Mouse (Mus musculus) kidney, adult 2 months (tissue): ENCODE data around the gene Ctdspl. TPM values are rescaled to one million over a fixed set of nuclear protein-coding genes. Genes with fewer than 3 reads are reported as not detected.
A peak's percentile ranks its signal among the peaks of the same experiment; 100 is the strongest.

Experiments
- DNase-seq: peaks from one replicate; pipeline ENCODE4 v3.0.0; 2021
- H3K27ac ChIP-seq: fragments of 200-500 bp; 2 replicates; pipeline ENCODE4 v1.5.1; 2012; ENCODE audit warnings: low read depth, low read length, control low read depth, inconsistent platforms; ENCODE audit not compliant: insufficient read depth
- H3K27me3 ChIP-seq: fragments of 200-500 bp; replicated peaks from 2 replicates; pipeline ENCODE4 v1.6.1; 2012; ENCODE audit warnings: mild to moderate bottlenecking, moderate library complexity, low read length, inconsistent platforms; ENCODE audit not compliant: control insufficient read depth, insufficient read depth
- H3K36me3 ChIP-seq: fragments of 200-500 bp; 2 replicates; pipeline ENCODE4 v1.6.1; 2012; ENCODE audit warnings: mild to moderate bottlenecking, moderate library complexity, low read length, inconsistent platforms; ENCODE audit not compliant: control insufficient read depth, insufficient read depth
- H3K4me1 ChIP-seq: fragments of 200-500 bp; 2 replicates; pipeline ENCODE4 v1.6.1; 2011; ENCODE audit warnings: low read length; ENCODE audit not compliant: control insufficient read depth, insufficient read depth
- H3K4me3 ChIP-seq: fragments of 200-500 bp; 2 replicates; pipeline ENCODE4 v1.5.1; 2011; ENCODE audit warnings: mild to moderate bottlenecking, low read depth, low read length, control low read depth; ENCODE audit not compliant: insufficient read depth
- CTCF ChIP-seq: fragments of 200-500 bp; conservative IDR thresholded peaks from 2 replicates; pipeline ENCODE4 v1.5.1; 2011; ENCODE audit warnings: low read depth, mild to moderate bottlenecking, control low read depth, low read length, moderate library complexity, mixed read lengths; ENCODE audit not compliant: insufficient read depth, insufficient read length
- POLR2A ChIP-seq: fragments of 200-500 bp; IDR thresholded peaks from one replicate; pipeline ENCODE4 v1.6.1; 2011; ENCODE audit warnings: low read depth, low read length, control low read depth
- WGBS: fragments of 180-500 bp; shearing (Covaris S2); methylation state at CpG from one replicate; pipeline ENCODE4 v1.1.7; 2018; 5-methylcytosine and 5-hydroxymethylcytosine counted together
- polyA plus RNA-seq: library from polyadenylated mRNA; depleted of rRNA; stranded (reverse); fragments of >200 nt; gene quantifications from 2 replicates; pipeline ENCODE4 v1.2.3, GENCODE M21; 2012

Ctdspl gene
- polyA plus RNA-seq, 1 experiment, result 39.2 TPM

DNA sequence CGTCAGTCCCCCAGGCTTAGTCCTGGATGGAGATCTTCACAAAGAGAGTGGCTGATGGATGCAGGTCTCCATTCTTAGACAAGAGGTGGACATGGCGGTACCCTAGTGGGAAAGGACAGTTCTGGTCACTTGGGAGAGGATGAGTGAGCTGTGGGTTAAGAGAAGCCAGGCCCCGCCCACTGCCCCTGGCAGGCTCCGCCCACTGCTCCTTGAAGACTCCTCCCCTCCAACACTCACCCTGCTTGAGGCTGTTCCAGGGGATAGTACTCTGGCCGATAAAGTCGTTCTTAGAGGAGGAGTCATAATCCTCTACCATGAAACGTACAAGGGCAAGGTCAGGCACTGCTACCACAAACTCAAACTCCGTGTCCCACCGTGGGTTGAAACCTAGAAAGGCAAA is 145.5 kb downstream of the Ctdspl start:
- H3K4me1 ChIP-seq, result no peaks in the 10 kb centered on the region
- no peaks in the 10 kb centered on the region for H3K27me3 ChIP-seq
- H3K27ac ChIP-seq, result no peak overlapping the region
- DNase-seq, result no peak
- TF ChIP-seq POLR2A (no peak), CTCF (no peak)
- no peaks in the 10 kb centered on the region for H3K36me3 ChIP-seq
- H3K4me3 ChIP-seq, result no peak overlapping the region
- 82% methylated on average over 9 of the region's 9 CpGs for WGBS

DNA sequence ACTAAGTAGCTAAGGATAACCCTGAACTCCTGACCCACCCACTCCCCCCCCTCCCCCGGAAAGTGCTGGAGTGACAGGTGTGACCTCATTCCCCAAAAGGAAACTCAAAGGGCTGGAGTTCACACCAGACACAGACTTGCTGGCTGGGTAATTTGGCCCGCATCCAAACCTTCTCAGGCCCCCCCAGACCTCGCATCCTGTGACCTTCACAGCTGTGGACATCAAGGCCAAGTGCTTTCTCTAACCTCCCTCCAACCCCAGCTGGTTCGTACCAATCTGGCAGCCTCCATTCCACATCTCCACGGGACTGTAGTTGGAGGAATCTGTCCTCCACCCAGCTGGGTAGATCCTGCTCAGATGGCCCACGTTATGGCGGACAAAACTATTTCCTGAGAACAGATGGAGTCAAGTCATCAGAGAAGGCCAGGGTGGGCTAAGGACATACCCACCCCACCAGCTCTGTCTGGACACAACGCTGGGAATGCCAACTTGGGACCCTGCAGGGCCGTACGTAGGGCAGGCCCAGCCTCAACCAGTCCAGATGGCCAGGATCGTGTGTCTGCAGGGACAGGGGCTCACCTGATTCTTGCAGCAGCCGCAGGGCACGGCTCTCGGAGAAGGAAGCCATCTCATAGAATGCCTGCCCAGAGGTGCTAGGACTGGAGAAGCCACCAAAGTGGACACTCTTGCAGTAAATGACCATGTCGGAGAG is 147.1 kb downstream of the Ctdspl start:
- H3K4me3 ChIP-seq, result no peak overlapping the region
- H3K4me1 ChIP-seq, result no peaks in the 10 kb centered on the region
- TF ChIP-seq CTCF (no peak), POLR2A (no peak)
- no peak overlapping the region for H3K27ac ChIP-seq
- no peaks in the 10 kb centered on the region for H3K36me3 ChIP-seq
- peak; percentile 52 for DNase-seq
- 67% methylated on average over 15 of the region's 15 CpGs for WGBS
- H3K27me3 ChIP-seq, result no peaks in the 10 kb centered on the region

DNA sequence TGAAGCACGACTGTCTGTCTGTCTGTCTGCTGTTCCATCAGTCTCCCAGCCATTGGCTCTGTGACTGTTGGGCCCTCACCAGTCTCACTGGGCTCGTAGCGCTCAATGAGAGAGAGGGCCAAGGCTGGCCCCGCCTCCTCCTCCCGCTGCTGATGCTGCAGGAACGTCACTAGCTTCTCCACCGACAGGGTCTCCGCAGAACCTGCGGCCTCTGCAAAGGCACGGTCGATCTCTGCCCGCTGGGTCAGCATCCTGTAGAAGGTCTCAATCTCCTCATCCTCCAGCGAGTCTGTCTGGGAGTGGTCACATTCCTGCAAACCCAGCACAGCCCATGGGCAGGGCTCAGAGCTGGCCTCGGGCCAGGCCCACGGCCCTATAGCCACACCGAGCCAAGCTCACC is 149.4 kb downstream of the Ctdspl start:
- no peak for DNase-seq

DNA sequence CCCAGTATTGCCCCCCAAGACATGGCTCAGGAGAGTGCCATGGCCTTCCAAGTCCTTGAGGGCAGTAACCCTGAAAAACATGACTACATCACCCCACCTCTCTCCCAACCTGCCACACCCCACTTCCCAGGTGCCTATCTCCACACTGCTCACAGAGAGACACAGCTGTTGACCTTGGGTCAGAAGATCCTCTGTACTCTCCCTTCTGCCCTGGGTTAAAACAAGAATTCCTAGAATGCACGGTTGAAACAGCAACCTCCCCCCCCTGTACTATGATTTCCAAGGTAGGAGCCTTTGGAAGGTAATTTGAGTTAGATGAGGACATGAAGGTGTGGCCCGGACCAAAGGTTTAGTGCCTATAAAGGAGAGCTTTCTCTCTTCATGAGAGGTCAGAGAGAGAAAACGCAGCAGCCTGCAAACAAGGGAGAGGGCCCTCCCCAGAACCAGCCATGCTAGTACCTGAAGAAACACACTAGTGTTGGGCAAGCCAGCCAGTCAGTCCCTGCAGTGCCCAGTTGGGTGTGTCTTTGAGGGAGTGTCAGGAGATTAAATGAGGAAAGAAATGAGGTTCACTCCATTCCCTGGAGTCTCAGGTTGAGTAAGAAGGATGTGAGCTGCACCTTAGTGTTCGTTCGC is 153.9 kb downstream of the Ctdspl start:
- no peak for DNase-seq
- TF ChIP-seq CTCF, result no peak
- TF ChIP-seq POLR2A, result no peak
- no peak overlapping the region for H3K4me3 ChIP-seq

More for the DNA sequence above, 149.4 kb downstream of the Ctdspl start:
- no peak overlapping the region for H3K27ac ChIP-seq
- H3K36me3 ChIP-seq, result no peaks in the 10 kb centered on the region
- no peaks in the 10 kb centered on the region for H3K27me3 ChIP-seq
- no peaks in the 10 kb centered on the region for H3K4me1 ChIP-seq
- no peak for TF ChIP-seq CTCF
- no peak for TF ChIP-seq POLR2A
- 66% methylated on average over 16 of the region's 16 CpGs for whole genome bisulfite sequencing
- no peak overlapping the region for H3K4me3 ChIP-seq

DNA sequence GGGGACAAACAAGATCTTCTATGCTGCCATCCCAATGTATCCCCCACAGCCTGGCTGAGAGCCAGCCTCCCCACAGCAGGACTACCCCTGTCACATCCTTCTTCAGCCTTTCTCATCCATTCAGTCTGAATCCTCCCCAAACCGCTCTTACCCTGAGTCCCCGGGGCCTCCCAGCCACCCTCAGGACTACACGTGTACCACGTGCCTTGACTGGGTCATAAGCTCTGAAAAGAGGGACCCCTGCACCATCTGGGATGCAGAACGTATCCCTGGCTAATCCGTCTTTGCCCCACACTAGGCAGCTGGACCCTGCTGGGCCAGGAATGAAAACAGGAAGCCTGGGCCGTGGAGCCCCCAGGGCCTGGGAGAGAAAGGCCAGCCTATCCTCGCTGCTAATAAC is 155.8 kb downstream of the Ctdspl start:
- TF ChIP-seq CTCF, result no peak
- no peak for TF ChIP-seq POLR2A
- Histone ChIP-seq H3K4me1 (no peaks in the 10 kb centered on the region), H3K36me3 (no peaks in the 10 kb centered on the region), H3K4me3 (no peak overlapping the region), H3K27ac (no peak overlapping the region), H3K27me3 (no peaks in the 10 kb centered on the region)
- DNase-seq, result no peak
- WGBS, result 81% methylated on average over 8 of the region's 8 CpGs

More for the DNA sequence above, 153.9 kb downstream of the Ctdspl start:
- Histone ChIP-seq H3K27me3 (no peaks in the 10 kb centered on the region), H3K4me1 (no peaks in the 10 kb centered on the region), H3K36me3 (no peaks in the 10 kb centered on the region), H3K27ac (no peak overlapping the region)
- 69% methylated on average over 5 of the region's 5 CpGs for WGBS

DNA sequence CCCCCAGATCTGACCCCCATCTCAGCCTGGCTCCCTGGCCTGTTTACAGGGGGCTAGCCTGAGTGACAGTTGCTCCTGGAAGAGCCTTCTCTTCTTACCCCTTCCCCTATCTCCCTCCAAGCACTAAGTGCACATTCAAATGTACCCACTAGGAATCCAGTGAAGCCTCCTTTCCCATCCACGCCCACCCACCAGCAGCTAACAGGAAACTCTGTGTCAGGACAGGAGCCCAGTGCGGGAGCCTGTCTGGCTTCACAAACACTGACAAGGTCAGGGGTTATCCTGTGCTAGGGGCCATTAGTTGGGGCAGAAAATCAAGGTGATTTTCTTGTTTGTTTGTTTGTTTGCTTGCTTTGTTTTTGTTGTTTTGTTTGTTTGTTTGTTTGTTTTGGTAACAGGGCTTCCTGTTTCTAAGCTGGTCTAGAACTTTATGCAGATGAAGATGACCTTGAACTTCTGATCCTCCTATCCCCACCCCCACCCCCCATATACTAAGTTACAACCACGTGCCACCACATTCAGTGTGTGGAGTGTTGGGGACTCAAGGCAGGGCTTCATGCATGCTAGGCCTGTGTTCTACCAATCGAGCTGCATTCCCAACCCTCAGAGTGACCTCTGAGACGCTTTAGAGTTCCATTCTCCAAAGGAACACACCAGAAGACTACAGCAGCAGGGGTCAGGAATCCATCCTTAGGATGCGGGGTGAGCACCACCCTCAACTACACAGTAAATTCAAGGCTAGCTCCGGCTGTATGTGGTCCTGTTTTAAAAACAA is 156.6 kb downstream of the Ctdspl start:
- H3K4me3 ChIP-seq, result no peak overlapping the region
- TF ChIP-seq CTCF (no peak), POLR2A (no peak)
- no peak for DNase-seq
- H3K27me3 ChIP-seq, result no peaks in the 10 kb centered on the region
- H3K4me1 ChIP-seq, result no peaks in the 10 kb centered on the region
- H3K27ac ChIP-seq, result no peak overlapping the region
- 75% methylated on average over 7 of the region's 7 CpGs for WGBS
- no peaks in the 10 kb centered on the region for H3K36me3 ChIP-seq

DNA sequence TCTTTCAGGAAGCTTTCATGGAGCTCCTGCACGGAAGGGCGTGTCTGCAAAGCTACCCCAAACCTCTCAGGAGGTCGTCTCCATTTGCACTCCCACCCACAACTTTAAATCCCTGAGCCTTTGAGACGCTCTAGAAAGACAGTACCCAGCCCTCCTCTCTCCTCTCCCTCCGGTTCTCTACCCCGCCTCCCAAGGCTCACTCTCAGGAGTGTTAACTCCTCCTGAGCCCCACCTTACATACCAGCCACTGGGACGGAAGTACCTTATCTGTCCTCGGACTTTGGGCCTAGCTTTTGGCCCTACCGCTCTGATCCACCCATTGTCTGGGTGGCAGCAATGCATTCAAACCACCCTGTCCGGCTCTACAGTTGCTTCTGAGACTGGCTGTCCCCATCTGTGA is 157.7 kb downstream of the Ctdspl start:
- Histone ChIP-seq H3K27me3 (no peaks in the 10 kb centered on the region), H3K4me1 (no peaks in the 10 kb centered on the region), H3K36me3 (no peaks in the 10 kb centered on the region), H3K4me3 (no peak overlapping the region), H3K27ac (no peak overlapping the region)
- DNase-seq, result no peak
- 91% methylated on average over 10 of the region's 10 CpGs for WGBS
- TF ChIP-seq CTCF, result no peak
- no peak for TF ChIP-seq POLR2A
